In genomic region chr14:49153801-49154200, GRCm38 (mm10) we compare ENCODE assay signal across 10 mouse cellular contexts. TPM values are rescaled to one million over a fixed set of nuclear protein-coding genes. Genes with fewer than 3 reads are reported as not detected.
DNase-seq lines count a peak whose midpoint lies in the region; ATAC-seq lines count a peak whose summit lies in the region.
"Had no signal": no experiment of that assay in that cellular context is flagged by ENCODE, and none has a peak within 500 bp of the region (broad histone marks: within the 10 kb centered on the region; RNA-seq: fewer than 3 reads in every experiment).

No protein-coding gene starts in this region.

- H3K27ac ChIP-seq in intestine, embryonic 14.5 days (ENCODE audit: low read depth), result no peak overlapping the region
- no peak overlapping the region for H3K27ac ChIP-seq in intestine, embryonic 15.5 days
- H3K27ac ChIP-seq: neural tube, embryonic 12.5 days had no signal

- ATAC-seq in intestine, embryonic 14.5 days (replicated peaks; ENCODE audit: low FRiP score, low TSS enrichment, low read depth), result no peak
- no peak for ATAC-seq in intestine, embryonic 15.5 days
- ATAC-seq in neutrophil, adult 5-6 weeks (ENCODE audit: extremely low read depth, insufficient number of reproducible peaks, low FRiP score, poor library complexity, severe bottlenecking), result peak; percentile 83

- H3K9me3 ChIP-seq in intestine, embryonic 14.5 days (ENCODE audit: control insufficient read depth, low read length), result no peaks in the 10 kb centered on the region
- H3K9me3 ChIP-seq in intestine, embryonic 15.5 days, result no peaks in the 10 kb centered on the region
- H3K9me3 ChIP-seq: neural tube, embryonic 12.5 days had no signal

- 45% methylated on average over 7 of the region's 7 CpGs for WGBS in intestine, embryonic 14.5 days
- 41% methylated on average over 7 of the region's 7 CpGs for WGBS in intestine, embryonic 15.5 days

- H3K4me2 ChIP-seq in intestine, embryonic 14.5 days (ENCODE audit: low read length), result no peak overlapping the region
- no peak overlapping the region for H3K4me2 ChIP-seq in intestine, embryonic 15.5 days (replicated peaks)
- H3K4me2 ChIP-seq: neural tube, embryonic 12.5 days had no signal

- no peak overlapping the region for H3K9ac ChIP-seq in intestine, embryonic 14.5 days (ENCODE audit: low read length)
- no peak overlapping the region for H3K9ac ChIP-seq in intestine, embryonic 15.5 days
- H3K9ac ChIP-seq: neural tube, embryonic 12.5 days had no signal

- intact Hi-C loops in left cerebral cortex, postnatal 14 days (cut with DNase I), result no loop called here

- H3K27me3 ChIP-seq in intestine, embryonic 14.5 days (replicated peaks; ENCODE audit: control insufficient read depth, insufficient read depth, low read length), result no peaks in the 10 kb centered on the region
- no peaks in the 10 kb centered on the region for H3K27me3 ChIP-seq in intestine, embryonic 15.5 days (replicated peaks)
- H3K27me3 ChIP-seq: neural tube, embryonic 12.5 days had no signal

- DNase-seq in intestine, embryonic 14.5 days (ENCODE audit: low spot score), result peak; percentile 86
- DNase-seq in T-cell, adult 2 months (ENCODE audit: low spot score), result peak; percentile 72
- peak; percentile 85 to 89 for DNase-seq in cerebellum, postnatal 10 days
- DNase-seq in gastrocnemius, postnatal 4 days (ENCODE audit: low spot score in 2 of 2), result peak; percentile 33 to 65
- peak; percentile 56 to 64 for DNase-seq in left cerebral cortex, postnatal 14 days (ENCODE audit: low spot score in 2 of 2)
- DNase-seq in thymus, postnatal 10 days (ENCODE audit: low spot score in 2 of 2), result peak; percentile 45 to 85

- no peaks in the 10 kb centered on the region for H3K4me1 ChIP-seq in intestine, embryonic 14.5 days (replicated peaks; ENCODE audit: control insufficient read depth, insufficient read depth, low read length)
- no peaks in the 10 kb centered on the region for H3K4me1 ChIP-seq in intestine, embryonic 15.5 days (replicated peaks)
- H3K4me1 ChIP-seq: neural tube, embryonic 12.5 days had no signal

- no peaks in the 10 kb centered on the region for H3K36me3 ChIP-seq in intestine, embryonic 14.5 days (ENCODE audit: control insufficient read depth, insufficient read depth, low read length)
- no peaks in the 10 kb centered on the region for H3K36me3 ChIP-seq in intestine, embryonic 15.5 days
- H3K36me3 ChIP-seq: neural tube, embryonic 12.5 days had no signal

- no peak overlapping the region for H3K4me3 ChIP-seq in intestine, embryonic 14.5 days (ENCODE audit: low read depth, low read length)
- H3K4me3 ChIP-seq in intestine, embryonic 15.5 days (replicated peaks), result no peak overlapping the region
- H3K4me3 ChIP-seq: erythroblast, embryonic 14.5 days; neural tube, embryonic 12.5 days had no signal

RNA-seq across cellular contexts. Expression of gene Naa30, which starts 18.2 kb away (rescaled TPM):
- 11.5 and 13.2 TPM in 2 replicates for polyA plus RNA-seq in intestine, embryonic 14.5 days (2014; fragmentation: Nextera tagmentation; extraction: Ambion mirVana)
- polyA plus RNA-seq in intestine, embryonic 15.5 days (2015; fragmentation: Nextera tagmentation; extraction: Ambion mirVana), result 10.8 and 11.1 TPM in 2 replicates
- total RNA-seq in gastrocnemius, postnatal 4 days (2021), result 10 to 100 TPM; 21.5 to 29.2 TPM
- total RNA-seq in left cerebral cortex, postnatal 14 days (2021), result 10 to 100 TPM; 37.4 to 37.7 TPM
- 62.3 and 63.4 TPM in 2 replicates for total RNA-seq in neutrophil, adult 5-6 weeks (2017)
